Mouse (Mus musculus) adrenal gland, adult 18-20 months (tissue): ENCODE results near the gene Nxpe4. TPM values are rescaled to one million over a fixed set of nuclear protein-coding genes. Genes with fewer than 3 reads are reported as not detected.

Source experiments
- DNase-seq, 2 experiments: peaks; one replicate each; pipeline ENCODE4 v3.0.0; 2021 to 2022; ENCODE audit warnings: low spot score in 2 of 2
- total RNA-seq, 2 experiments: library from RNA; stranded (reverse); gene quantifications; 1 replicate in 1 of 2; 2 replicates in 1 of 2; pipeline ENCODE4 v1.2.3; 2021

Nxpe4 gene
- total RNA-seq, 2 experiments from 2014 or later = 1.7 to 2.6 TPM

- DNase-seq = no peak
These were observed 154.0 kb downstream of the Nxpe4 start for GRCm38 (mm10) chr9:48315825-48316224.

- no peak for DNase-seq
These were observed 164.5 kb downstream of the Nxpe4 start for GRCm38 (mm10) chr9:48326338-48326737.

- no peak for DNase-seq
These were observed 167.8 kb downstream of the Nxpe4 start for GRCm38 (mm10) chr9:48329597-48329996.

GRCm38 (mm10) chr9:48338783-48339455 is 177.1 kb downstream of the Nxpe4 start:
- DNase-seq = no peak

- DNase-seq = no peak
These were observed 177.7 kb downstream of the Nxpe4 start for GRCm38 (mm10) chr9:48339563-48339962.

- DNase-seq = no peak
These were observed 179.0 kb downstream of the Nxpe4 start for GRCm38 (mm10) chr9:48340708-48341380.

- no peak for DNase-seq
These were observed 183.6 kb downstream of the Nxpe4 start for GRCm38 (mm10) chr9:48345456-48345855.

- DNase-seq = no peak
These were observed 184.0 kb downstream of the Nxpe4 start for GRCm38 (mm10) chr9:48345866-48346265.

GRCm38 (mm10) chr9:48353148-48353698 is 191.4 kb downstream of the Nxpe4 start, which contains the start of gene Nxpe2:
Gene Nxpe2 (minus strand): TSS chr9:48353454.
- DNase-seq = no peak

- DNase-seq = no peak
These were observed 192.3 kb downstream of the Nxpe4 start for GRCm38 (mm10) chr9:48354122-48354521.

GRCm38 (mm10) chr9:48354793-48355192 is 193.0 kb downstream of the Nxpe4 start:
- DNase-seq = peak; percentile 75 to 77

GRCm38 (mm10) chr9:48357097-48357496 is 195.3 kb downstream of the Nxpe4 start:
- DNase-seq = no peak

GRCm38 (mm10) chr9:48360826-48361225 is 199.0 kb downstream of the Nxpe4 start:
- no peak for DNase-seq

- DNase-seq = no peak
These were observed 200.2 kb downstream of the Nxpe4 start for GRCm38 (mm10) chr9:48361815-48362631.

- DNase-seq = no peak
These were observed 200.9 kb downstream of the Nxpe4 start for GRCm38 (mm10) chr9:48362743-48363142.

- no peak for DNase-seq
These were observed 211.5 kb downstream of the Nxpe4 start for GRCm38 (mm10) chr9:48373232-48373878.

- DNase-seq = no peak
These were observed 212.5 kb downstream of the Nxpe4 start for GRCm38 (mm10) chr9:48374357-48374756.

GRCm38 (mm10) chr9:48388451-48388850 is 226.6 kb downstream of the Nxpe4 start:
- DNase-seq = no peak

- DNase-seq = no peak
These were observed 228.2 kb downstream of the Nxpe4 start for GRCm38 (mm10) chr9:48389983-48390382.

- no peak for DNase-seq
These were observed 241.9 kb downstream of the Nxpe4 start for GRCm38 (mm10) chr9:48403590-48404209.
